Mouse (Mus musculus) intestine, embryonic 14.5 days (tissue): ENCODE data around the gene Mafg. TPM values are rescaled to one million over a fixed set of nuclear protein-coding genes. Genes with fewer than 3 reads are reported as not detected.

Source experiments
- ATAC-seq: fragments of 200-750 bp; cut with Nextera tagmentation; replicated peaks from 2 replicates; pipeline ENCODE4 v1.8.0; 2017; ENCODE audit warnings: low read depth, moderate number of reproducible peaks, moderate TSS enrichment, moderate library complexity; ENCODE audit not compliant: low FRiP score, low TSS enrichment
- DNase-seq: peaks from one replicate; pipeline ENCODE4 v3.0.0-alpha.2; 2018; ENCODE audit warnings: low spot score
- H3K27ac ChIP-seq: fragments of 300-500 bp; sonication (generic); 2 replicates; pipeline ENCODE4 v1.5.1; 2014; ENCODE audit warnings: low read depth, mild to moderate bottlenecking, control low read depth
- H3K27me3 ChIP-seq: fragments of 300-500 bp; sonication (generic); replicated peaks from 2 replicates; pipeline ENCODE4 v1.6.1; 2014; ENCODE audit warnings: low read length, control low read depth; ENCODE audit not compliant: control insufficient read depth, insufficient read depth
- H3K36me3 ChIP-seq: fragments of 300-500 bp; sonication (generic); 2 replicates; pipeline ENCODE4 v1.6.1; 2014; ENCODE audit warnings: low read length, control low read depth; ENCODE audit not compliant: control insufficient read depth, insufficient read depth
- H3K4me1 ChIP-seq: fragments of 300-500 bp; sonication (generic); replicated peaks from 2 replicates; pipeline ENCODE4 v1.6.1; 2014; ENCODE audit warnings: low read length, control low read depth, mixed read lengths; ENCODE audit not compliant: control insufficient read depth, insufficient read depth
- H3K4me2 ChIP-seq: fragments of 300-500 bp; sonication (generic); 2 replicates; pipeline ENCODE4 v1.6.1; 2014; ENCODE audit warnings: low read length
- H3K4me3 ChIP-seq: fragments of 300-500 bp; sonication (generic); 2 replicates; pipeline ENCODE4 v1.5.1; 2014; ENCODE audit warnings: low read depth, low read length, control low read depth, mixed read lengths
- H3K9ac ChIP-seq: fragments of 300-500 bp; sonication (generic); 2 replicates; pipeline ENCODE4 v1.6.1; 2014; ENCODE audit warnings: mild to moderate bottlenecking, low read length
- H3K9me3 ChIP-seq: fragments of 300-500 bp; sonication (generic); 2 replicates; pipeline ENCODE4 v1.6.1; 2016; ENCODE audit warnings: low read length, control low read depth; ENCODE audit not compliant: control insufficient read depth
- WGBS: fragments of 180-500 bp; shearing (Covaris S2); extraction: QIAGEN DNeasy Blood & Tissue Kit; methylation state at CpG from one replicate; pipeline ENCODE4 v1.1.7; 2014; 5-methylcytosine and 5-hydroxymethylcytosine counted together
- polyA plus RNA-seq: library from polyadenylated mRNA; unstranded; fragments of >200 nt; fragmentation: Nextera tagmentation; extraction: Ambion mirVana; gene quantifications from 2 replicates; pipeline ENCODE4 v1.2.1, GENCODE M21; 2014

Mafg gene
- polyA plus RNA-seq, 1 experiment from 2014 or later = 25.0 TPM

- no peak overlapping the region for H3K4me3 ChIP-seq
- H3K4me2 ChIP-seq = no peak overlapping the region
- no peak overlapping the region for H3K27ac ChIP-seq
- H3K9ac ChIP-seq = no peak overlapping the region
- ATAC-seq = no peak
- peaks cover 31% of the 10 kb centered on the region for H3K4me1 ChIP-seq
- 93% methylated on average over 23 of the region's 23 CpGs for WGBS
- DNase-seq = no peak
- H3K27me3 ChIP-seq = no peaks in the 10 kb centered on the region
- peaks cover 16% of the 10 kb centered on the region for H3K36me3 ChIP-seq
- H3K9me3 ChIP-seq = no peaks in the 10 kb centered on the region
These were observed 4.6 kb downstream of the Mafg start for GRCm38 (mm10) chr11:120628601-120629340.

DNA sequence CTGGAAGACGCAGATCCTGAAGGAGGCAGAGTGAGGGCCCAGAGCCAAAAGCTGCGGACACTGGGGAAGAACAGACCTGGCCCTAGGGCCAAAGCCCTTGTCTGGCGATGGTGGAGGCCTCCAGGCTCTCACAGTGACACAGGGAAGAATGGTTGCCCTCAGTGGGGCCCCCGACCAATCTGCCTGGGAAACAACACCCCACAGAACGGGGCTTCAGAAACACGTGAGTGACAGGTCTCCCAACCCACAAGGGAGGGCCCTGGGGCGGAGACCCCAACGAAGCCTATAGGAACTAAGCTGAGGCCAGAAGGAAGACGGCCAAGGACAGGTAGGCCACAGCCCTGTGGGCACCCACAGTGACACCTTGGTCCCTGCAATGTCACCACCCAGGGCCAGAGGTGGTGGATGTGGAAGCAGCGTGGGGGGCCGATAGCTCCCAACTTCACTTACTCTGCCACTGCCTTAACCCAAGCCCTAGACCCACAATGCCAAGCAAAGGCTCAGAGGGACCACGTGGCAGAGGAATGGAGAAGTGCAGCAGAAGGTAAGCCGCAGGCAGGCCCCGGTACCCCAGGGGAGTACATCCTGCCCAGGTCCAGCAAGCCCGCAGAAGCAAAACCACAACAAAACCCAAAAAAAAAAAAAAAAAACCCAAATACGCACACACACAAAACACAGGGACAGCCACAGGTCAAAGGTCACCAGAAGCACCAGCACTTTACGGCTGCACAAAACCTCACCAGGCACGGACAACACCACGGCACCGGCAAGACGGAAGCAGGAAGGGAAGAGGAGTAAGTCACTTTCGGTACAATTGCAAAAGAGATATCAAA is 5.7 kb downstream of the Mafg start:
- Histone ChIP-seq H3K9me3 (no peaks in the 10 kb centered on the region), H3K27me3 (no peaks in the 10 kb centered on the region), H3K4me3 (no peak overlapping the region), H3K27ac (no peak overlapping the region), H3K4me2 (no peak overlapping the region), H3K36me3 (peaks cover 25% of the 10 kb centered on the region), H3K9ac (no peak overlapping the region), H3K4me1 (peaks cover 32% of the 10 kb centered on the region)
- WGBS = 78% methylated on average over 22 of the region's 22 CpGs
- DNase-seq (no peak), ATAC-seq (no peak)

- DNase-seq (no peak), ATAC-seq (no peak)
- 90% methylated on average over 11 of the region's 11 CpGs for WGBS
- Histone ChIP-seq H3K9me3 (no peaks in the 10 kb centered on the region), H3K4me3 (no peak overlapping the region), H3K4me1 (peaks cover 26% of the 10 kb centered on the region), H3K36me3 (peaks cover 31% of the 10 kb centered on the region), H3K27ac (no peak overlapping the region), H3K4me2 (no peak overlapping the region), H3K27me3 (no peaks in the 10 kb centered on the region), H3K9ac (no peak overlapping the region)
These were observed 6.5 kb downstream of the Mafg start for GRCm38 (mm10) chr11:120626785-120627467.

DNA sequence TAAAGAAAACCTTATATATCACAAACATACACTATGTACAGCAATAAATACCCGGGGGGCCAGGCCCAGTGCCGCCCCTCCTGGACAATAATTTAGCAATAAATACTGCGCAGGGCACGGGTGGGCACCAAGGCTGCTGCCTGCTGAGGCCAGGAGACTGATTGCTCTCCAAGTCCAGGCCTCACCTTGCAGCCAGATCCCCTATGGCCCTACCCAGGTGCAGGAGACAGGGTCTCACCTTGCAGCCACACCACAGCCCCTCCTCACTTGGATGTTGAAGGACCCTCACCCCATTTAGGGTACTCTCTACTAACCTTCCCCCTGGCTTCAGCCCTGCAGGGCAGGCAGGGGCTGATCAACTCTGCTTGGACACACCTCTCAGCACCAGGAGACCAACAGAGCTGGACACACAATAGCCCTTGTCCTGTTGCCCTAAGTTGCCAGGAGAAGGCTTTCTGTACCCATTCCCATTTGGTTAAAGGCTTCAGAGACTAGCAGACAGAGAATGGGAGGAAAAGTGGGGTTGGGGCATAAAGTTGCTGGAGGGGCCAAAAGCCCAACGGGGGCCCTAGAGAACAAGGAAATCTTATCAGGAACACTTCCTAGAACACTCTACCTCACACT is 8.1 kb downstream of the Mafg start, which contains the start of gene Sirt7:
Gene Sirt7 (minus strand): TSS at position 89 of the 624 bp plus-strand sequence.
- H3K4me2 ChIP-seq = peak within 1 kb of the TSS; percentile 98
- no peak for DNase-seq
- WGBS = 17% methylated on average over 5 of the region's 5 CpGs
- no peaks in the 10 kb centered on the region for H3K27me3 ChIP-seq
- H3K9me3 ChIP-seq = no peaks in the 10 kb centered on the region
- peak within 1 kb of the TSS; percentile 97 for H3K4me3 ChIP-seq
- peaks cover 21% of the 10 kb centered on the region for H3K4me1 ChIP-seq
- H3K27ac ChIP-seq = peak within 1 kb of the TSS; percentile 70
- peak within 1 kb of the TSS; percentile 73 for H3K9ac ChIP-seq
- 0 out of 2 replicates have a peak, but pooled peaks have one; percentile 4 for ATAC-seq
- H3K36me3 ChIP-seq = peaks cover 46% of the 10 kb centered on the region

- H3K9ac ChIP-seq = peak overlapping the region; percentile 73
- under 1% methylated on average over 53 of the region's 53 CpGs for whole genome bisulfite sequencing
- H3K9me3 ChIP-seq = no peaks in the 10 kb centered on the region
- H3K4me2 ChIP-seq = peak overlapping the region; percentile 98
- H3K4me3 ChIP-seq = peak overlapping the region; percentile 97
- DNase-seq = peak; percentile 90
- H3K36me3 ChIP-seq = peaks cover 52% of the 10 kb centered on the region
- H3K4me1 ChIP-seq = peaks cover 15% of the 10 kb centered on the region
- peak overlapping the region; percentile 70 for H3K27ac ChIP-seq
- ATAC-seq = peak; percentile 83
- no peaks in the 10 kb centered on the region for H3K27me3 ChIP-seq
These were observed 8.7 kb downstream of the Mafg start for GRCm38 (mm10) chr11:120624680-120625111.

DNA sequence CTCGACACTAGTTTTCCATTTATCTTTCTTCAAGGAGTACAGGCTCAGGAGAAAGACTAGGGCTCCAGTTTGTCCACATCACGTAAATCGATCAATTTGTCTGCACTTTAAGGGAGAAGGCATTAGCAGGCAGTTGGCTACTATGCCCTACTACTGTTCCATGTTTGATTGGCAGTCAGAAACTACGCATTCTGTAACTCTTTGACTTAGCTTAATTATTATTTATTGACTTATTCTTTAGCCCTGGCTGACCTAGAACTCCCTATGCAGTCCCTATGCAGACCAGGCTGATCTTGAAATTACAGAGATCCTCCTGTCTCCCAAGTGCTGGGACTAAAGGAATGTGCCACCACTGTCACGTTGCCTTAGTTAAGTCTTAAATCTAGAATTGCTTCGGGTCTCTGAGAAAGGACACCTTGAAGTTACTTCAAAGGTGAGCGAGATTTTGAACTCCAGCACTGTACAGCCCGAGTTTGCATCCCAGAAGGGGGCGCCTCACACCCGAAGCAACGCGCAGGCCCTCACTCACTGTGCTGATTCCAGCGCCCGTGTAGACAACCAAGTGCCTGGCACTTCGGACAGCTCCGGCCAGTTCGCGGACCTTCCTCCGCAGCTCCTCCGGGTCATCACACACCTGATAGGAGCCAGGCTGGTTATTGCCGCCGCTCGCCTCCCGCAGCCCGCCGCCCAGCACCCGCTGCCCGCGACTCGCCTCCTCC is 9.3 kb downstream of the Mafg start:
- Histone ChIP-seq H3K27ac (peak overlapping the region; percentile 70), H3K27me3 (no peaks in the 10 kb centered on the region), H3K4me2 (peak overlapping the region; percentile 98), H3K36me3 (peaks cover 51% of the 10 kb centered on the region), H3K9ac (peak overlapping the region; percentile 73), H3K9me3 (no peaks in the 10 kb centered on the region), H3K4me1 (peaks cover 12% of the 10 kb centered on the region), H3K4me3 (peak overlapping the region; percentile 97)
- DNase-seq (peak; percentile 82), ATAC-seq (peak; percentile 77)
- WGBS = 14% methylated on average over 29 of the region's 30 CpGs

DNA sequence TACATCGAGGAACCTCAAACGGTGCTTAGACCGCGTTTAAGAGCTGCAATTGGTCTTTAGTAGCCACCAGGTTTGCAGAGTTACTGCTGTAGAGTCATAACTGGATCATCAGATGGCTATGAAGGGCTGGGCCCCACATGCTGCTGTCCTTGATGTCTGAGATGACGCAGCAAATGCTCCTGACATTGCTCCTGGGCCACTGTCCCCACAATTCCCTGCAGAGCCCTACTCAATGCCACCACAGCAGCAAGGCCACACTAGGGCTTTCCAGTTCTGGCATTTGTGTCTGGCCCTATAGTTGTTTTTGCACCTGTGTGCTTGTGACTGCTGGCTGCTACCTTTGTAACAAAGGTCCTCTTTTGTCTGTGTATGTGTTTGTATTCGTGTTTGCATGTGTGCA is 10.6 kb downstream of the Mafg start:
- H3K4me3 ChIP-seq = no peak overlapping the region
- no peak for DNase-seq
- H3K27me3 ChIP-seq = no peaks in the 10 kb centered on the region
- ATAC-seq = no peak
- no peaks in the 10 kb centered on the region for H3K9me3 ChIP-seq
- no peak overlapping the region for H3K4me2 ChIP-seq
- H3K9ac ChIP-seq = no peak overlapping the region
- no peak overlapping the region for H3K27ac ChIP-seq
- H3K4me1 ChIP-seq = peaks cover 12% of the 10 kb centered on the region
- peaks cover 48% of the 10 kb centered on the region for H3K36me3 ChIP-seq
- WGBS = 89% methylated on average over 6 of the region's 6 CpGs
